Mouse (Mus musculus) liver, embryonic 14.5 days (tissue): ENCODE measurements at regions not wholly inside any gene's neighbourhood (a gene's known extent, or its start where the extent isn't known, plus 50 kb on each side); places are given as distances from the start of the nearest gene placed in this dataset.

Experiments used
- ATAC-seq: fragments of 200-750 bp; cut with Nextera tagmentation; 2 replicates; pipeline ENCODE4 v1.8.0; 2017; ENCODE audit warnings: moderate number of reproducible peaks, mild to moderate bottlenecking, moderate library complexity; ENCODE audit not compliant: insufficient read depth
- DNase-seq, 3 experiments: peaks; one replicate each; pipeline ENCODE4 v3.0.0-alpha.2; 2012 to 2013; ENCODE audit warnings: low read depth in 3 of 3, low spot score in 3 of 3
- H3K27ac ChIP-seq: fragments of 300-500 bp; sonication (generic); 2 replicates; pipeline ENCODE4 v1.5.1; 2014; ENCODE audit warnings: moderate library complexity, mild to moderate bottlenecking, control low read depth, inconsistent platforms
- H3K27me3 ChIP-seq: fragments of 300-500 bp; sonication (generic); 2 replicates; pipeline ENCODE4 v1.6.1; 2014; ENCODE audit warnings: mild to moderate bottlenecking, low read length, moderate library complexity; ENCODE audit not compliant: control insufficient read depth, insufficient read depth
- H3K36me3 ChIP-seq: fragments of 300-500 bp; sonication (generic); replicated peaks from 2 replicates; pipeline ENCODE4 v1.6.1; 2014; ENCODE audit warnings: low read depth; ENCODE audit not compliant: control insufficient read depth, insufficient read depth
- H3K4me1 ChIP-seq, 2 experiments: fragments of 200-500 bp in 1 of 2; fragments of 300-500 bp in 1 of 2; sonication (generic) in 1 of 2; replicated peaks; 2 replicates each; pipeline ENCODE4 v1.6.1; 2012 to 2014; ENCODE audit warnings: antibody characterized with exemption in 1 of 2, inconsistent platforms in 1 of 2, low read length in 1 of 2; ENCODE audit not compliant: control insufficient read depth in 2 of 2, insufficient read depth in 2 of 2
- H3K4me2 ChIP-seq: fragments of 300-500 bp; sonication (generic); 2 replicates; pipeline ENCODE4 v1.6.1; 2014; ENCODE audit warnings: low read depth, mild to moderate bottlenecking, control low read depth, moderate library complexity
- H3K4me3 ChIP-seq, 2 experiments: fragments of 200-500 bp in 1 of 2; fragments of 300-500 bp in 1 of 2; sonication (generic) in 1 of 2; 2 replicates each; pipeline ENCODE4 v1.5.1; 2012 to 2014; ENCODE audit warnings: low read depth in 2 of 2, low read length in 2 of 2, mild to moderate bottlenecking in 2 of 2, control low read depth in 1 of 2, inconsistent platforms in 1 of 2, moderate library complexity in 1 of 2; ENCODE audit not compliant: insufficient read depth in 1 of 2
- H3K9ac ChIP-seq: fragments of 300-500 bp; sonication (generic); replicated peaks from 2 replicates; pipeline ENCODE4 v1.6.1; 2014; ENCODE audit warnings: mild to moderate bottlenecking, control low read depth, moderate library complexity
- H3K9me3 ChIP-seq: fragments of 300-500 bp; sonication (generic); 2 replicates; pipeline ENCODE4 v1.6.1; 2016; ENCODE audit warnings: low read length, mixed read lengths; ENCODE audit not compliant: control insufficient read depth
- CTCF ChIP-seq: IDR thresholded peaks from 2 replicates; pipeline ENCODE4 v1.5.1; 2016; ENCODE audit warnings: antibody characterized with exemption, low read depth, control low read depth
- EP300 ChIP-seq: IDR thresholded peaks from 2 replicates; pipeline ENCODE4 v1.6.1; 2016; ENCODE audit warnings: antibody characterized with exemption, low read depth
- WGBS: fragments of 180-500 bp; shearing (Covaris S2); extraction: QIAGEN DNeasy Blood & Tissue Kit; methylation state at CpG from one replicate; pipeline ENCODE4 v1.1.7; 2014; ENCODE audit not compliant: insufficient replicate concordance; 5-methylcytosine and 5-hydroxymethylcytosine counted together

GRCm38 (mm10) chr16:95647854-95648253, 54.0 kb upstream of the Ets2 start:
- H3K9me3 ChIP-seq = no peaks in the 10 kb centered on the region
- ATAC-seq = no peak
- no peak overlapping the region for H3K4me3 ChIP-seq
- peaks cover 0 to 5% of the 10 kb centered on the region in 2 experiments; a peak in 1 of 4 replicates for H3K4me1 ChIP-seq
- no peak overlapping the region for H3K27ac ChIP-seq
- 14% methylated on average over 13 of the region's 13 CpGs for WGBS
- H3K4me2 ChIP-seq = no peak overlapping the region
- H3K27me3 ChIP-seq = no peaks in the 10 kb centered on the region
- no peak for DNase-seq
- H3K36me3 ChIP-seq = no peaks in the 10 kb centered on the region
- H3K9ac ChIP-seq = no peak overlapping the region
- TF ChIP-seq CTCF = peak; percentile 81
- TF ChIP-seq EP300 = no peak

GRCm38 (mm10) chr16:95642784-95643590, 56.6 kb upstream of the Erg start:
- TF ChIP-seq EP300 = no peak
- no peak for TF ChIP-seq CTCF
- H3K9me3 ChIP-seq = no peaks in the 10 kb centered on the region
- no peaks in the 10 kb centered on the region for H3K36me3 ChIP-seq
- WGBS = 63% methylated on average over 15 of the region's 15 CpGs
- H3K4me2 ChIP-seq = no peak overlapping the region
- H3K4me3 ChIP-seq = no peak overlapping the region
- no peak for DNase-seq
- no peaks in the 10 kb centered on the region for H3K27me3 ChIP-seq
- no peak for ATAC-seq
- H3K27ac ChIP-seq = no peak overlapping the region
- H3K9ac ChIP-seq = no peak overlapping the region
- peaks cover 0 to 3% of the 10 kb centered on the region in 2 experiments; a peak in 1 of 4 replicates for H3K4me1 ChIP-seq

- H3K9ac ChIP-seq = no peak overlapping the region
- ATAC-seq = no peak
- no peak for DNase-seq
- no peak overlapping the region for H3K27ac ChIP-seq
- TF ChIP-seq EP300 (no peak), CTCF (no peak)
- H3K4me3 ChIP-seq = no peak overlapping the region
- WGBS = 30% methylated on average over 3 of the region's 3 CpGs
- H3K4me1 ChIP-seq = peaks cover 0 to 5% of the 10 kb centered on the region in 2 experiments; a peak in 1 of 4 replicates
- H3K9me3 ChIP-seq = no peaks in the 10 kb centered on the region
- no peak overlapping the region for H3K4me2 ChIP-seq
- no peaks in the 10 kb centered on the region for H3K36me3 ChIP-seq
- H3K27me3 ChIP-seq = no peaks in the 10 kb centered on the region
Measured at GRCm38 (mm10) chr16:95640670-95641069, 54.3 kb upstream of the Erg start.

GRCm38 (mm10) chr16:95639677-95640076, 53.3 kb upstream of the Erg start:
- Histone ChIP-seq H3K27ac (no peak overlapping the region), H3K36me3 (no peaks in the 10 kb centered on the region), H3K9me3 (no peaks in the 10 kb centered on the region), H3K4me1 (peaks cover 0 to 5% of the 10 kb centered on the region in 2 experiments; a peak in 1 of 4 replicates), H3K27me3 (no peaks in the 10 kb centered on the region), H3K4me3 (no peak overlapping the region), H3K4me2 (no peak overlapping the region), H3K9ac (no peak overlapping the region)
- ATAC-seq (no peak), DNase-seq (no peak)
- TF ChIP-seq CTCF (no peak), EP300 (no peak)
- WGBS = 51% methylated on average over 3 of the region's 3 CpGs

GRCm38 (mm10) chr16:95637850-95638249, 51.5 kb upstream of the Erg start:
- H3K27me3 ChIP-seq = no peaks in the 10 kb centered on the region
- H3K4me3 ChIP-seq = no peak overlapping the region
- H3K36me3 ChIP-seq = no peaks in the 10 kb centered on the region
- TF ChIP-seq EP300 (no peak), CTCF (no peak)
- H3K4me2 ChIP-seq = no peak overlapping the region
- H3K9me3 ChIP-seq = no peaks in the 10 kb centered on the region
- no peak overlapping the region for H3K9ac ChIP-seq
- ATAC-seq (no peak), DNase-seq (no peak)
- peaks cover 0 to 5% of the 10 kb centered on the region in 2 experiments; a peak in 2 of 4 replicates for H3K4me1 ChIP-seq
- H3K27ac ChIP-seq = no peak overlapping the region
- WGBS = 55% methylated on average over 7 of the region's 7 CpGs
